28 mouse cellular contexts compared by ENCODE assay signal in genomic region chr7:128393756-128394155, GRCm38 (mm10). TPM values are rescaled to one million over a fixed set of nuclear protein-coding genes. Genes with fewer than 3 reads are reported as not detected.
DNase-seq lines count a peak whose midpoint lies in the region; ATAC-seq lines count a peak whose summit lies in the region.
"Had no signal": no experiment of that assay in that cellular context is flagged by ENCODE, and none has a peak within 500 bp of the region (broad histone marks: within the 10 kb centered on the region; RNA-seq: fewer than 3 reads in every experiment).

No protein-coding gene starts in this region.

- no peaks in the 10 kb centered on the region for H3K9me3 ChIP-seq in megakaryocyte, embryonic 14.5 days
- H3K9me3 ChIP-seq: embryonic facial prominence, embryonic 10.5 days; embryonic facial prominence, embryonic 15.5 days; forebrain, embryonic 12.5 days; hindbrain, embryonic 15.5 days; kidney, embryonic 15.5 days; limb, embryonic 13.5 days; liver, embryonic 13.5 days; neural tube, embryonic 15.5 days had no signal

- peak; percentile 69 for DNase-seq in CD4-positive, CD25-positive, alpha-beta regulatory T cell, adult 2 months (ENCODE audit: low read depth, low spot score)
- DNase-seq in ES-CJ7 (ENCODE audit: low read depth, low spot score) (peak; percentile 17), ZHBTc4 (ENCODE audit: low read depth, low spot score) (peak; percentile 25)
- no peak for DNase-seq in left cerebral cortex, postnatal 14 days (ENCODE audit: low spot score in 2 of 2)
- no peak for DNase-seq in cerebellum, postnatal 4 days (ENCODE audit: low spot score in 2 of 2)
- DNase-seq: adrenal gland, postnatal 14 days; B cell, adult 2 months; cerebellum, adult 11-12 months; cerebellum, adult 9-11 months; gastrocnemius, postnatal 14 days; kidney, adult 18-20 months; liver, embryonic 13.5 days; lung, embryonic 14.5 days; lung, postnatal 14 days; midbrain, embryonic 14.5 days; retina, postnatal 1 day; right cerebral cortex, postnatal 14 days had no signal

- intact Hi-C loops in left cerebral cortex, postnatal 14 days (cut with DNase I): no loop called here

- peaks cover 94% of the 10 kb centered on the region for H3K4me1 ChIP-seq in megakaryocyte, embryonic 14.5 days

- H3K27me3 ChIP-seq in megakaryocyte, embryonic 14.5 days (replicated peaks): no peaks in the 10 kb centered on the region
- H3K27me3 ChIP-seq: embryonic facial prominence, embryonic 15.5 days; forebrain, embryonic 12.5 days; hindbrain, embryonic 15.5 days; kidney, embryonic 15.5 days; limb, embryonic 13.5 days; liver, embryonic 13.5 days; neural tube, embryonic 15.5 days had no signal

- ATAC-seq in megakaryocyte, adult 5-6 weeks (ENCODE audit: poor library complexity, severe bottlenecking): no peak
- ATAC-seq in megakaryocyte-erythroid progenitor cell, adult 5-6 weeks (replicated peaks; ENCODE audit: low FRiP score, low TSS enrichment, poor library complexity, severe bottlenecking): no peak

- H3K36me3 ChIP-seq in megakaryocyte, embryonic 14.5 days (replicated peaks; ENCODE audit: low read length): peaks cover 87% of the 10 kb centered on the region
- H3K36me3 ChIP-seq: embryonic facial prominence, embryonic 10.5 days; embryonic facial prominence, embryonic 15.5 days; forebrain, embryonic 12.5 days; hindbrain, embryonic 15.5 days; kidney, embryonic 15.5 days; limb, embryonic 13.5 days; liver, embryonic 13.5 days; neural tube, embryonic 15.5 days had no signal

- peak overlapping the region; percentile 90 for H3K4me3 ChIP-seq in megakaryocyte, embryonic 14.5 days (replicated peaks)
- H3K4me3 ChIP-seq: embryonic facial prominence, embryonic 10.5 days; embryonic facial prominence, embryonic 15.5 days; forebrain, embryonic 12.5 days; hindbrain, embryonic 15.5 days; kidney, embryonic 15.5 days; left cerebral cortex, adult 2 months; limb, embryonic 13.5 days; liver, embryonic 13.5 days; neural tube, embryonic 15.5 days had no signal

RNA-seq across cellular contexts. Expression of gene Rgs10, which starts 24.8 kb away (rescaled TPM):
- 650 and 1,157 TPM in 2 replicates for polyA plus RNA-seq in megakaryocyte, embryonic 14.5 days (2012; ENCODE audit: insufficient read depth, low replicate concordance)
- total RNA-seq in megakaryocyte, adult 5-6 weeks (2015): 155 and 159 TPM in 2 replicates
- 158 and 165 TPM in 2 replicates for total RNA-seq in megakaryocyte, adult 5-6 weeks (2017)
- total RNA-seq in megakaryocyte-erythroid progenitor cell, adult 5-6 weeks (2014; fragmentation: Nextera tagmentation): 152 and 177 TPM in 2 replicates
- 119 and 210 TPM in 2 replicates for total RNA-seq in megakaryocyte-erythroid progenitor cell, adult 5-6 weeks (2017)
- total RNA-seq in left cerebral cortex, postnatal 14 days (2021): 10 to 100 TPM; 47.2 to 48.8 TPM

Comparison
In these comparisons a context has a peak if more than half of its experiments do, and no peak if none do; other contexts are left out.
1. DNase-seq: peak in CD4-positive, CD25-positive, alpha-beta regulatory T cell, adult 2 months (single experiment), ES-CJ7 (single experiment) and ZHBTc4 (single experiment); none in left cerebral cortex, postnatal 14 days (0 of 2) and cerebellum, postnatal 4 days (0 of 2).